Mouse (Mus musculus) spleen, adult 2 months (tissue): Measurements from ENCODE around the gene Scaf1.

Experiments used
- CTCF ChIP-seq: fragments of 200-500 bp; IDR thresholded peaks from 2 replicates; pipeline ENCODE4 v1.5.1; 2011; ENCODE audit warnings: mild to moderate bottlenecking, inconsistent platforms; ENCODE audit not compliant: insufficient read depth, insufficient read length, insufficient replicate concordance; ENCODE audit errors: extremely low read depth
- POLR2A ChIP-seq: fragments of 200-500 bp; IDR thresholded peaks from 2 replicates; pipeline ENCODE4 v1.6.1; 2011; ENCODE audit warnings: low read depth, low read length, inconsistent platforms

DNA sequence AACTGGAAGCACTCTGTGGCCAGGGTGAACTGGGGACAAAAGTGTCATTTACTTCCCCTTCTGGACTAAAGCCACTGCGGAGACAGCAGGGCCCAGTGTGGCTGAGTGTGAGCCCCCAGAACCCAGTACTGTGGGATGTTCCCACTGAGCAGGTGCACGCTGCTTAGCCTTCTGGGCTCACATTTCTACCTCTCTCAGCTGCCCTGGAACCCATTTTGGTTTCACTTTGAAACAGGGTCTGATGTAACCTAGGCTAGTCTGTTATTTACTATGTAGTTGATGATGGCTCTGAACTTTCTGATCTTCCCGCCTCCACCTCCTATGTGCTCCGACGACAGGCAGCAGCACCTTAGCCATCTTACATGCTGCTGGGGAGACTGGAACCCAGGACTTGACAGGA is 53.3 kb downstream of the Scaf1 start:
- TF ChIP-seq CTCF (no peak), POLR2A (no peak)
